Mouse (Mus musculus): ENCODE measurements around the gene Ctrb1.

DNA sequence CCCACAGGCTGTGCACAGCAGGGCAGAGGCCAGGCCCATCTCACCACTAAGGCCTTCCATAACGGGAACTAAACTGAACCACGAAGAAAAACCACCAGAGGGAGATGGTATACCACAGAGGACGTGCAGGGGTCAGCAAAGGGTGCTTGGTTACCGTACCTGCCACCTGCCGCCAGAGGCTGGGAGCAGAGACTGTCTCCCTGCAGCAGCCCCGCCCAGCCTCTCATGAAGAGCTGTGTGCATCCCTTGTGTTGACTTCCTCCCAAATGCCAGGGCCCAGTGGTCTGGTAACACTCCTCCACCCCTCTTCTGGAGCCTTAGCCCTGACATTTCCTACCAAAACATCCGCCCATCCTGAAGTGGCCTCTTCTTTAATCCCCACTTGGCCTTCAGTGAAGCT is 48.8 kb upstream of the Ctrb1 start:
- TF ChIP-seq POLR2A (IDR thresholded peaks at IDR 0.05; ENCODE audit: borderline replicate concordance, extremely low read depth, low read depth, low read length) (no peak), CTCF (IDR thresholded peaks at IDR 0.05; ENCODE audit: insufficient read depth, low read length) (no peak)
